Mouse (Mus musculus): ENCODE results near the gene Ripk3. TPM values are rescaled to one million over a fixed set of nuclear protein-coding genes. Genes with fewer than 3 reads are reported as not detected.
A peak's percentile ranks its signal among the peaks of the same experiment; 100 is the strongest.

The Ripk3 gene
- polyA plus RNA-seq, 1 experiment, result 38.8 TPM

DNA sequence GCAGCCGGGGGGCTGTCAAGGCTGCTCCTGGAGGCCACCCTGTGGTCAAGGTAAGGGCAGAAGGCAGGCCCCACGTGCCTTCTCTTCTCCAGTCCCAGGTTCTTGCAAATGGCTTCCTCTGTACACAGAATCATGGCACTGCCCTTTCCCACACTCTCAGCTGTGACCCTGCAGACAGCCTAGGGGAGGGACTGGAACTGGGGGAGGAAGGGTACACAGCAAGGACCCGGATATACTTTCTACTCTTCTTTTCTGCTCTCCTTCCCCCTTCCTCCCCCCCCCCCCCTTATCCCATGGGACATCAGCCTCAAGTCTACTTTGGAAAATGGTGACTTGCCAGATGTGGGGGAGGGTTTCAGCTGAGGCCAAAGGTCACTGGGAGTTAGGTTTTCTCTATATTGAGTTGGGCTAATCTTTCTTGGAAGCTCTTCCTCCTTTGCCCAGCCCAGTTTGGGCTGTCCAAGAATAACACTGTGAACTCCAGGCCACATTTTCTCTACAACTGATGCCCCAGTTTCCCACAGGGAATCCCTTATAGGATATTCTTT, 40.1 kb upstream of the Ripk3 start:
- DNase-seq (ENCODE audit: low read depth in 1 of 2, low spot score in 2 of 2), result no peak
- H3K4me3 ChIP-seq (ENCODE audit: extremely low read depth, insufficient read depth, insufficient read length), result no peak overlapping the region
- H3K27ac ChIP-seq (ENCODE audit: insufficient read depth, low read length), result no peak overlapping the region
- no peaks in the 10 kb centered on the region; the same call in 1 of the 2 replicates for H3K4me1 ChIP-seq (ENCODE audit: control insufficient read depth, insufficient read depth, insufficient read length)
- peaks cover 29% of the 10 kb centered on the region for H3K27me3 ChIP-seq (ENCODE audit: control insufficient read depth, insufficient read depth, low read length)
- no peaks in the 10 kb centered on the region for H3K36me3 ChIP-seq (ENCODE audit: control insufficient read depth, insufficient read depth, low read length)
- no peak for TF ChIP-seq POLR2A (IDR thresholded peaks at IDR 0.05; ENCODE audit: low read depth, low read length)
- TF ChIP-seq CTCF (IDR thresholded peaks at IDR 0.05; ENCODE audit: extremely low read depth, insufficient read depth, insufficient read length, insufficient replicate concordance), result no peak
- 72% methylated on average over 3 of the region's 3 CpGs for WGBS

DNA sequence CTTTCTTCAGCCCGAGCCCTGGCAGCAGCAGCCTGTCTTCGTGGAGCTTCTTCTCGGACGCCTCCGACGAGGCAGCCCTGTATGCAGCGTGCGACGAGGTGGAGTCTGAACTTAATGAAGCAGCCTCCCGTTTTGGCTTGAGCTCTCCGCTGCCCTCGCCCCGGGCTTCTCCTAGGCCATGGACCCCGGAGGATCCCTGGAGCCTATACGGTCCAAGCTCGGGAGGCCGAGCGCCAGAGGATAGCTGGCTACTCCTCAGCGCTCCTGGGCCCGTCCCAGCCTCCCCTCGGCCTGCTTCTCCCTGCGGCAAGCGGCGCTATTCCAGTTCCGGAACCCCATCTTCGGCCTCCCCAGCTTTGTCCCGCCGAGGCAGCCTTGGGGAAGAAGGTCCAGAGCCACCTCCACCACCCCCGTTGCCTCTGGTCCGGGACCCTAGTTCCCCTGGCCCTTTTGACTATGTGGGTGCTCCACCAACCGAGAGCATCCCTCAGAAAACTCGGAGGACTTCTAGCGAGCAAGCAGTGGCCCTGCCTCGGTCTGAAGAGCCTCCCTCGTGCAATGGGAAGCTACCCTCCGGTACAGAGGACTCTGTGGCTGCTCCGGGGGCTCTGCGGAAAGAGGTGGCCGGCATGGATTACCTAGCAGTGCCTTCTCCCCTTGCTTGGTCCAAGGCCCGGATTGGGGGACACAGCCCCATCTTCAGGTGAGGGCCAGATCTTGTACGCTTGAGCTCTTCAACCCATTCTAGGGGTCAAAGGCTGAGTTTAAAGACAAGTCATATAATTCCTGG, 38.1 kb upstream of the Ripk3 start:
- WGBS, result 56% methylated on average over 41 of the region's 41 CpGs

DNA sequence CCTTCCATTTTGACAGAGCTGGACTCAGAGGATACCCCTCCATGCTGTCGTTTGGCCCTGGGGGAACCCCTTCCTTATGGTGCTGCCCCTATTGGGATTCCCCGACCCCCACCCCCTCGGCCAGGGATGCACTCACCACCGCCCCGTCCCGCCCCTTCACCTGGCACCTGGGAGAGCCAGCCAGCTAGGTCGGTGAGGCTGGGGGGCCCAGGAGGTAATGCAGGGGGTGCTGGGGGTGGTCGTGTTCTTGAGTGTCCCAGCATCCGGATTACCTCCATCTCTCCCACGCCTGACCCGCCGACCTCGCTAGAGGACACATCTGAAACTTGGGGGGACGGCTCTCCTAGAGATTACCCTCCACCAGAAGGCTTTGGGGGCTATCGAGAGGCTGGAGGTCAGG, 37.5 kb upstream of the Ripk3 start:
- no peak overlapping the region for H3K4me3 ChIP-seq (ENCODE audit: extremely low read depth, insufficient read depth, insufficient read length)
- TF ChIP-seq POLR2A (IDR thresholded peaks at IDR 0.05; ENCODE audit: low read depth, low read length) (no peak), CTCF (IDR thresholded peaks at IDR 0.05; ENCODE audit: extremely low read depth, insufficient read depth, insufficient read length, insufficient replicate concordance) (no peak)
- H3K4me1 ChIP-seq (ENCODE audit: control insufficient read depth, insufficient read depth, insufficient read length), result no peaks in the 10 kb centered on the region; the same call in 1 of the 2 replicates
- H3K27me3 ChIP-seq (ENCODE audit: control insufficient read depth, insufficient read depth, low read length), result peaks cover 37% of the 10 kb centered on the region
- no peak for DNase-seq (ENCODE audit: low read depth in 1 of 2, low spot score in 2 of 2)
- H3K36me3 ChIP-seq (ENCODE audit: control insufficient read depth, insufficient read depth, low read length), result no peaks in the 10 kb centered on the region
- H3K27ac ChIP-seq (ENCODE audit: insufficient read depth, low read length), result no peak overlapping the region
- 34% methylated on average over 15 of the region's 15 CpGs for WGBS

More for the DNA sequence above, 38.1 kb upstream of the Ripk3 start:
- DNase-seq (ENCODE audit: low read depth in 1 of 2, low spot score in 2 of 2), result no peak
- no peak overlapping the region for H3K4me3 ChIP-seq (ENCODE audit: extremely low read depth, insufficient read depth, insufficient read length)
- H3K36me3 ChIP-seq (ENCODE audit: control insufficient read depth, insufficient read depth, low read length), result no peaks in the 10 kb centered on the region
- H3K27ac ChIP-seq (ENCODE audit: insufficient read depth, low read length), result no peak overlapping the region
- peaks cover 37% of the 10 kb centered on the region for H3K27me3 ChIP-seq (ENCODE audit: control insufficient read depth, insufficient read depth, low read length)
- no peaks in the 10 kb centered on the region; the same call in 1 of the 2 replicates for H3K4me1 ChIP-seq (ENCODE audit: control insufficient read depth, insufficient read depth, insufficient read length)
- TF ChIP-seq CTCF (IDR thresholded peaks at IDR 0.05; ENCODE audit: extremely low read depth, insufficient read depth, insufficient read length, insufficient replicate concordance) (no peak), POLR2A (IDR thresholded peaks at IDR 0.05; ENCODE audit: low read depth, low read length) (no peak)

DNA sequence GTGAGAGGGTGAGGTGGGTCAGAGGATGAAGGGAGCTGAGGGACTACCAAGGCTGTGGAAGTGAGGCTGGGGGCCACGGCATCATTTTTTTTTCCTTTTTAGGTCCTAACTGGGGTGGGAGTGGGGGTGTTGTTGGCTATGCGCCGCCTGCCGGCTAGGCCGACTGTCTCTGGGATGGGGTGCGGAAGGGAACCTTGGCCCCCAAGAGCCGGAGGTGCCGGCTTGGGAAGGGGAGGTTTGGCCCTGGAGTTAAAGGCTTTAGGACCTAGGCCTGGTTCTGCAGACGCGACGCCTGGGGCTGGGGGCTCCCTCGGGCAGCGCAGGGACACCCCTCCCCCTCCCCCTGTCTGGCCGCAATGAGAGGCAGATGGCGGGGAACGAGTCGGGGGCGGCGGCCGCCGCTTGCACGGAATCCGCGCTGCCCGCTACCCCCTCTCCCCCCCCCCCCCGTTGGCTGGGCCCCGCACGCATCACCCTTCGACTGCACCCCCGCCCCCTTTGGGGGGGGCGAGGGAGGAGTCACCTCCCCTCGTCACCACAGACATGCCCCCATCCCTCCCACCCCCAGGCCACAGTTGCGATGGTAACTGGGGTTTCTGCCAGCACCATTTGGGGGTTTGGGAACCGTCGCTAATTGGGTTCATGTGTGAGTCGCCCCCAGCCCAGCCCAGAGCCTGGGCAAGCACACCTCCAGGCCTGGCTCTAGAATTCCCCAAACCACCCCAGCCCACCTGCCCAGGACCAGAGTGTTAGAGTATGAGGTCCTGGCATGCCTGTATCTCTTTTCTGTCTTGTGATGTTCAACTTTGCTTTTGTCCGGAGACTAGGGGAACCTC, 36.8 kb upstream of the Ripk3 start:
- no peak for TF ChIP-seq CTCF (IDR thresholded peaks at IDR 0.05; ENCODE audit: extremely low read depth, insufficient read depth, insufficient read length, insufficient replicate concordance)
- no peak for TF ChIP-seq POLR2A (IDR thresholded peaks at IDR 0.05; ENCODE audit: low read depth, low read length)
- WGBS, result 3% methylated on average over 19 of the region's 37 CpGs
- H3K27me3 ChIP-seq (ENCODE audit: control insufficient read depth, insufficient read depth, low read length), result peaks cover 37% of the 10 kb centered on the region

DNA sequence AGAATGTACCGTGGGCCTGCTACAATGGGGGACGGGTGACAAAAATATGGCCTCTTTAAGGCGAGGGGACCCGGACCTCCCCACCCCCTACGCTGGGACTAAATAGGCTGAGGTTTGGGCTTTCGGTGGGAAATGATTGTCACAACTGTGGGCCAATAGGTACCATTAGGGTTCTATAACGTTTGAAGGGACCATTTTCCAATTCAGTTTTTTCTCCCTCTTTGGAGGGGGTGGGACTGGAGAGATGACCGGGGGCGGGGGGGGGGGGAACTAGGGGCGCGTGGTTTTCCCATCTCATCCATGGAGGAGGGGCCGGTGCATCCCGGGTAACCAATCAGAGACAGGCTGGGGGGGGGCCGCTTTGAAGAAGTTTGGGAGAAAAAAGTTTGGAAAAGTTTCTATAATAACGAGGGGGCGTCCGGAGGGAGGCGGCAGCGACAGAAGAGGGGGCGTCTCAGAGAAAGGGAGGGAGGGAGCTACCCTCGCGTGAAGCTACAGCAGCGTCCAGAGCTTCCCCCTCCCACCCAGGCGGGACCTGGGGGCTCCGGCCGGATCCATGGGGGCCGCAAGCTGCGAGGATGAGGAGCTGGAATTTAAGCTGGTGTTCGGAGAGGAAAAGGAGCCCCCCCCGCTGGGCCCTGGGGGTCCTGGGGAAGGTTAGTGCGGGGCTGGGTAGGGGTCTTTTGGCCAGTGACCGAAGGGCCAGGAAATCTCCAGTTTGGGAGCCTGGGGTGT, 36.0 kb upstream of the Ripk3 start:
- 18% methylated on average over 31 of the region's 32 CpGs for WGBS
- TF ChIP-seq POLR2A (IDR thresholded peaks at IDR 0.05; ENCODE audit: low read depth, low read length) (no peak), CTCF (IDR thresholded peaks at IDR 0.05; ENCODE audit: extremely low read depth, insufficient read depth, insufficient read length, insufficient replicate concordance) (no peak)
- H3K4me1 ChIP-seq (ENCODE audit: control insufficient read depth, insufficient read depth, insufficient read length), result no peaks in the 10 kb centered on the region; the same call in 1 of the 2 replicates
- H3K27ac ChIP-seq (ENCODE audit: insufficient read depth, low read length), result peak overlapping the region; percentile 30; the same call in 1 of the 2 replicates
- H3K36me3 ChIP-seq (ENCODE audit: control insufficient read depth, insufficient read depth, low read length), result no peaks in the 10 kb centered on the region
- DNase-seq (ENCODE audit: low read depth in 1 of 2, low spot score in 2 of 2), result no peak
- H3K27me3 ChIP-seq (ENCODE audit: control insufficient read depth, insufficient read depth, low read length), result peaks cover 37% of the 10 kb centered on the region
- peak overlapping the region; percentile 21; the same call in 1 of the 2 replicates for H3K4me3 ChIP-seq (ENCODE audit: extremely low read depth, insufficient read depth, insufficient read length)

More for the DNA sequence above, 36.8 kb upstream of the Ripk3 start:
- no peak for DNase-seq (ENCODE audit: low read depth in 1 of 2, low spot score in 2 of 2)
- Histone ChIP-seq H3K27ac (ENCODE audit: insufficient read depth, low read length) (peak overlapping the region; percentile 30; the same call in 1 of the 2 replicates), H3K36me3 (ENCODE audit: control insufficient read depth, insufficient read depth, low read length) (no peaks in the 10 kb centered on the region), H3K4me3 (ENCODE audit: extremely low read depth, insufficient read depth, insufficient read length) (no peak overlapping the region; the same call in 1 of the 2 replicates), H3K4me1 (ENCODE audit: control insufficient read depth, insufficient read depth, insufficient read length) (no peaks in the 10 kb centered on the region; the same call in 1 of the 2 replicates)

DNA sequence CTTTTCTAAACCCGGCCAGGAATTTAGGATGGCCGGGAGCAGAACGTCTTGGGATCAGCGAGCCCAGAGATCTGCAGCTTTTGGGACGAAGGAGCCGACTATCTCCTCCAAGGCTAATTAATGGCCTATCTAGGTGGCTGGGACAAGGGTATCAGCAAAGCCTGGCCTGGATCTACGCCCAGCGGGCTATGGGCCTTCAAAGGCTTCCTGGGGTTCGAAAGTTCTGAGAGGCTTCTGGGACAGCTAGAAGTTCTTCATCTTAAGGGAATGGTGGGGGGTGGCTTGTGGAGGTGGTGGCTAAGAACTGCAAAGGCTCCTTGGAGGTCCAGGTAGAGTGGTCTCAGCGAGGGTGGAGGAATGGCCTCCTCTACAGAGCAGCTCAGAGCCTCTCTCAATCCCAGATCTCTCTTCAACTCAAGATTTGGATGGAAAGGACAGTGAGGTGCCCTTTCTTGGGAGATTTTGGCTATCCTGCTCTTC, 35.4 kb upstream of the Ripk3 start:
- Histone ChIP-seq H3K27ac (ENCODE audit: insufficient read depth, low read length) (peak overlapping the region; percentile 25; the same call in 1 of the 2 replicates), H3K27me3 (ENCODE audit: control insufficient read depth, insufficient read depth, low read length) (peaks cover 37% of the 10 kb centered on the region), H3K36me3 (ENCODE audit: control insufficient read depth, insufficient read depth, low read length) (no peaks in the 10 kb centered on the region), H3K4me3 (ENCODE audit: extremely low read depth, insufficient read depth, insufficient read length) (no peak overlapping the region), H3K4me1 (ENCODE audit: control insufficient read depth, insufficient read depth, insufficient read length) (no peaks in the 10 kb centered on the region; the same call in 1 of the 2 replicates)
- WGBS, result 36% methylated on average over 10 of the region's 10 CpGs
- TF ChIP-seq POLR2A (IDR thresholded peaks at IDR 0.05; ENCODE audit: low read depth, low read length) (no peak), CTCF (IDR thresholded peaks at IDR 0.05; ENCODE audit: extremely low read depth, insufficient read depth, insufficient read length, insufficient replicate concordance) (no peak)
- no peak for DNase-seq (ENCODE audit: low read depth in 1 of 2, low spot score in 2 of 2)

Data from spleen, adult 2 months (tissue).